Mouse (Mus musculus) limb, embryonic 14.5 days (tissue): ENCODE results near the gene Pan3. TPM values are rescaled to one million over a fixed set of nuclear protein-coding genes. Genes with fewer than 3 reads are reported as not detected.

Experiments
- ATAC-seq: fragments of 200-750 bp; cut with Nextera tagmentation; 2 replicates; pipeline ENCODE4 v1.8.0; 2017; ENCODE audit warnings: low read depth, moderate number of reproducible peaks, moderate TSS enrichment; ENCODE audit not compliant: low FRiP score
- DNase-seq: peaks from one replicate; pipeline ENCODE4 v3.0.0-alpha.2; 2015; ENCODE audit warnings: low spot score
- H3K27ac ChIP-seq: fragments of 300-500 bp; sonication (generic); replicated peaks from 2 replicates; pipeline ENCODE4 v1.5.1; 2014; ENCODE audit warnings: low read depth, mild to moderate bottlenecking, low read length, moderate library complexity, mixed read lengths
- H3K27me3 ChIP-seq: fragments of 300-500 bp; sonication (generic); 2 replicates; pipeline ENCODE4 v1.6.1; 2014; ENCODE audit warnings: low read length, mixed read lengths; ENCODE audit not compliant: control insufficient read depth, insufficient read depth
- H3K36me3 ChIP-seq: fragments of 300-500 bp; sonication (generic); 2 replicates; pipeline ENCODE4 v1.6.1; 2014; ENCODE audit warnings: mild to moderate bottlenecking, low read length, moderate library complexity, mixed read lengths; ENCODE audit not compliant: control insufficient read depth, insufficient read depth
- H3K4me1 ChIP-seq: fragments of 300-500 bp; sonication (generic); 2 replicates; pipeline ENCODE4 v1.6.1; 2014; ENCODE audit warnings: antibody characterized with exemption, low read length, mixed read lengths; ENCODE audit not compliant: control insufficient read depth, insufficient read depth
- H3K4me2 ChIP-seq: fragments of 300-500 bp; sonication (generic); replicated peaks from 2 replicates; pipeline ENCODE4 v1.6.1; 2014; ENCODE audit warnings: low read depth, mild to moderate bottlenecking, low read length, moderate library complexity; ENCODE audit not compliant: severe bottlenecking
- H3K4me3 ChIP-seq: fragments of 300-500 bp; sonication (generic); replicated peaks from 2 replicates; pipeline ENCODE4 v1.5.1; 2014; ENCODE audit warnings: low read length
- H3K9ac ChIP-seq: fragments of 300-500 bp; sonication (generic); 2 replicates; pipeline ENCODE4 v1.6.1; 2014; ENCODE audit warnings: mild to moderate bottlenecking, low read depth, low read length, moderate library complexity; ENCODE audit not compliant: severe bottlenecking
- H3K9me3 ChIP-seq: fragments of 300-500 bp; sonication (generic); 2 replicates; pipeline ENCODE4 v1.6.1; 2016; ENCODE audit warnings: low read length; ENCODE audit not compliant: control insufficient read depth
- POLR2A ChIP-seq: fragments of 200-500 bp; IDR thresholded peaks from 2 replicates; pipeline ENCODE4 v1.8.0; 2012; ENCODE audit warnings: inconsistent platforms, mild to moderate bottlenecking, moderate library complexity, borderline replicate concordance; ENCODE audit not compliant: insufficient read depth, insufficient read length; ENCODE audit errors: extremely low read depth
- WGBS: fragments of 180-500 bp; shearing (Covaris S2); extraction: QIAGEN DNeasy Blood & Tissue Kit; methylation state at CpG from one replicate; pipeline ENCODE4 v1.1.7; 2014; 5-methylcytosine and 5-hydroxymethylcytosine counted together
- polyA plus RNA-seq, 2 experiments: library from polyadenylated mRNA; depleted of rRNA in 1 of 2; stranded (reverse) in 1 of 2; unstranded in 1 of 2; fragments of >200 nt; fragmentation: Nextera tagmentation in 1 of 2; extraction: Ambion mirVana in 1 of 2; gene quantifications; 2 replicates each; pipeline versions ENCODE4 v1.2.1 to v1.2.3; 2012 to 2014

Gene Pan3
- polyA plus RNA-seq, 2 experiments: 46.7 to 60.7 TPM

- no peak for DNase-seq
- Histone ChIP-seq H3K9ac (no peak overlapping the region), H3K4me1 (0 out of 2 replicates have a peak, but pooled peaks cover 4% of the 10 kb centered on the region), H3K4me2 (no peak overlapping the region), H3K4me3 (no peak overlapping the region), H3K9me3 (no peaks in the 10 kb centered on the region), H3K27ac (no peak overlapping the region), H3K27me3 (peaks cover 39% of the 10 kb centered on the region), H3K36me3 (no peaks in the 10 kb centered on the region)
- no peak for ATAC-seq
- TF ChIP-seq POLR2A: no peak
- WGBS: 23% methylated on average over 11 of the region's 11 CpGs
These were observed 28.9 kb upstream of the Pan3 start for GRCm38 (mm10) chr5:147401024-147401423.

DNA sequence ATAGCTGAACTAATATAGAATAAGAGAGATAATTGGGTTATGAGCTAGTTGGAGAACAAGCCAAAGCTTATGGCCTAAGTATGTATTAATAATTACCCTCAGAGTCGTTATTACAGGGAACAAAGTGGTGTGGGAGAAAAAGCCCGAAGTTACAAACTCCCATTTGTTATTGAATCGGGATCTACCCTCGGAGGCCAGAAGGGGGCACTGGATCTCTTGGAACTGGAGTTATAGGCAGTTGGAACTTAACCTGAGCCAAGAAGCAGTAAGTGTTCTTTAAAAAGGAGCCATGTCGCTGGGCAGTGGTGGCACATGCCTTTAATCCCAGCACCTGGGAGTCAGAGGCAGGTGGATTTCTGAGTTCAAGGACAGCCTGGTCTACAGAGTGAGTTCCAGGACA is 27.5 kb upstream of the Pan3 start:
- peak; percentile 47 for DNase-seq
- no peaks in the 10 kb centered on the region for H3K36me3 ChIP-seq
- 19% methylated on average over 5 of the region's 5 CpGs for WGBS

DNA sequence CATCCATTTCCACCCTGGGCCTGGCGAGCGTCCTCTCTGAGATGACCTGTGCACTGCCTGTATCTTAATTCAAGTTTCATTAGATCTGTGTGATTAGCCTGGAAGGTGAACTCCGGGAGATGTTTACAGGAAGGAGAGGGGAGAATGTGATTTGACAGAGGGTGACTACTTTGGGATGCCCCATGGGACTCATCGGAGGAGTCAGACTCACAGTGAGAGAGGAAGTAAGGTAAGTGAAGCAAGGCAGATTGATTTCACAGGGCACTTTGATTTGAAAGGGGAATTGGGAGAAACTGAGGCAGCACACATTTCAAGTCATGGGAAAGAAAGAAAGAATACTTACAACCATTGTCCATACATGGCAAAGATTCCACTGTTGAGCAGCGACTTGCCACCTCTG is 23.8 kb upstream of the Pan3 start:
- DNase-seq (no peak), ATAC-seq (no peak)
- Histone ChIP-seq H3K4me3 (no peak overlapping the region), H3K27me3 (peaks cover 10% of the 10 kb centered on the region), H3K9ac (no peak overlapping the region), H3K4me1 (no peaks in the 10 kb centered on the region), H3K27ac (no peak overlapping the region), H3K36me3 (no peaks in the 10 kb centered on the region), H3K4me2 (no peak overlapping the region), H3K9me3 (no peaks in the 10 kb centered on the region)
- 81% methylated on average over 5 of the region's 5 CpGs for WGBS
- TF ChIP-seq POLR2A: no peak

More for the DNA sequence above, 27.5 kb upstream of the Pan3 start:
- no peaks in the 10 kb centered on the region for H3K9me3 ChIP-seq
- no peak overlapping the region for H3K4me3 ChIP-seq
- no peak overlapping the region for H3K27ac ChIP-seq
- H3K27me3 ChIP-seq: peaks cover 39% of the 10 kb centered on the region
- no peak for ATAC-seq
- no peak overlapping the region for H3K4me2 ChIP-seq
- 0 out of 2 replicates have a peak, but pooled peaks cover 4% of the 10 kb centered on the region for H3K4me1 ChIP-seq
- no peak overlapping the region for H3K9ac ChIP-seq
- TF ChIP-seq POLR2A: no peak

GRCm38 (mm10) chr5:147408731-147409130 is 21.2 kb upstream of the Pan3 start:
- Histone ChIP-seq H3K27ac (no peak overlapping the region), H3K4me3 (no peak overlapping the region), H3K4me2 (no peak overlapping the region), H3K27me3 (no peaks in the 10 kb centered on the region), H3K36me3 (no peaks in the 10 kb centered on the region), H3K9ac (no peak overlapping the region), H3K9me3 (no peaks in the 10 kb centered on the region), H3K4me1 (no peaks in the 10 kb centered on the region)
- DNase-seq: no peak
- no peak for TF ChIP-seq POLR2A
- 65% methylated on average over 29 of the region's 29 CpGs for whole genome bisulfite sequencing
- no peak for ATAC-seq

DNA sequence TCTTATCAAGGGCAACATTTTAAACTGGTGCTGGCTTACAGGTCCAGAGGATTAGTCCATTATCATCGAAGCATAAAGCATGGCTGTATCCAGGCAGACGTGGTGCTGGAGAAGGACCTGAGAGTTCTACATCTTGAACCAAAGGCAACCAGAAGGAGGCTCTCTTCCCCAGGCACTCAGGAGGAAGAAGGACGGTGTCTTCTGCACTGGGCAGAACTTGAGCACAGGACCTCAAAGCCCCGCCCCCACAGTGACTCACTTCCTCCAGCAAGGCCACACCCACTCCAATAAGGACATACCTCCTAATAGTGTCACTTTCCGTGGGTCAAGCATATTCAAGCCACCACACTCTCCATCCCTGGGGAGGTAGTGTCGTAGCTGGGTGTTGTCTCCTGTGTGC is 19.4 kb upstream of the Pan3 start:
- no peaks in the 10 kb centered on the region for H3K36me3 ChIP-seq
- no peak for ATAC-seq
- H3K4me1 ChIP-seq: no peaks in the 10 kb centered on the region
- H3K4me2 ChIP-seq: no peak overlapping the region
- no peak for TF ChIP-seq POLR2A
- no peak for DNase-seq
- no peaks in the 10 kb centered on the region for H3K27me3 ChIP-seq
- WGBS: 81% methylated on average over 6 of the region's 6 CpGs
- no peak overlapping the region for H3K9ac ChIP-seq
- H3K9me3 ChIP-seq: no peaks in the 10 kb centered on the region
- no peak overlapping the region for H3K27ac ChIP-seq
- H3K4me3 ChIP-seq: no peak overlapping the region

- Histone ChIP-seq H3K36me3 (no peaks in the 10 kb centered on the region), H3K4me1 (no peaks in the 10 kb centered on the region), H3K4me3 (no peak overlapping the region), H3K27ac (no peak overlapping the region), H3K4me2 (no peak overlapping the region), H3K9ac (no peak overlapping the region), H3K27me3 (no peaks in the 10 kb centered on the region), H3K9me3 (no peaks in the 10 kb centered on the region)
- DNase-seq: no peak
- no peak for ATAC-seq
- no peak for TF ChIP-seq POLR2A
- 79% methylated on average over 1 of the region's 1 CpGs for WGBS
These were observed 12.0 kb upstream of the Pan3 start for GRCm38 (mm10) chr5:147417986-147418385.
